Mouse (Mus musculus): ENCODE measurements around the gene Zdhhc16. TPM values are rescaled to one million over a fixed set of nuclear protein-coding genes. Genes with fewer than 3 reads are reported as not detected.

Zdhhc16 gene
- polyA plus RNA-seq (2016; fragmentation: Nextera tagmentation; extraction: Ambion mirVana) = 79.5 and 82.5 TPM in 2 replicates

GRCm38 (mm10) chr19:41933179-41934086, at the start of gene Zdhhc16, which contains the start of gene Exosc1:
TSS of gene Zdhhc16 (plus strand) at chr19:41933480.
TSS of gene Exosc1 (minus strand) at chr19:41933423.
- Histone ChIP-seq H3K4me3 (replicated peaks) (peak within 1 kb of the TSS; percentile 80), H3K27me3 (no peaks in the 10 kb centered on the region), H3K27ac (peak within 1 kb of the TSS; percentile 5), H3K9ac (peak within 1 kb of the TSS; percentile 72), H3K36me3 (replicated peaks) (peaks cover 34% of the 10 kb centered on the region), H3K9me3 (no peaks in the 10 kb centered on the region), H3K4me2 (peak within 1 kb of the TSS; percentile 92), H3K4me1 (peaks cover 19% of the 10 kb centered on the region)
- ATAC-seq (ENCODE audit: low FRiP score) = peak; percentile 100
- WGBS = under 1% methylated on average over 47 of the region's 47 CpGs

DNA sequence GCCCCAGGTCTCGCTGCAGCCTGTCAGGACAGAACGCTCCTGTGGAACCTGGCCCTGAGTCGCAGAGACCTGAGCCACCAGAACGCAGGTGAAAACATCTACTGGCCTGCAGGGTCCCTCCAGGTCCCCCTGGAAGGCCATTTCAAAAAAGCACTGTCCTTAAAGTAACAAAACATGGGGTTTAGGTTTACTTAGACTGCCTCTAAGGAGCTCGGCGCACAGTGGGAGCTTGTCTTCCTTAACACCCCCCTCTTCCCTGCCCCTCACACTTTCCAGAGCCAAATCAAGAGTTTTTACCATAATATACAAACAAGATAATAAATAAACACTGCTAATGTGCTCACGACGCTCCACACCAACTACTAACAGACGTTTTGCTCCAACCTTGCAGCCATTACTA, 49.4 kb upstream of the Zdhhc16 start:
- ATAC-seq (ENCODE audit: low FRiP score) = no peak
- H3K36me3 ChIP-seq (replicated peaks) = peaks cover 81% of the 10 kb centered on the region
- no peak overlapping the region for H3K4me2 ChIP-seq
- H3K4me3 ChIP-seq (replicated peaks) = no peak overlapping the region
- no peaks in the 10 kb centered on the region for H3K27me3 ChIP-seq
- 90% methylated on average over 9 of the region's 9 CpGs for whole genome bisulfite sequencing
- no peak overlapping the region for H3K9ac ChIP-seq
- no peak overlapping the region for H3K27ac ChIP-seq
- H3K9me3 ChIP-seq = no peaks in the 10 kb centered on the region
- H3K4me1 ChIP-seq = no peaks in the 10 kb centered on the region

DNA sequence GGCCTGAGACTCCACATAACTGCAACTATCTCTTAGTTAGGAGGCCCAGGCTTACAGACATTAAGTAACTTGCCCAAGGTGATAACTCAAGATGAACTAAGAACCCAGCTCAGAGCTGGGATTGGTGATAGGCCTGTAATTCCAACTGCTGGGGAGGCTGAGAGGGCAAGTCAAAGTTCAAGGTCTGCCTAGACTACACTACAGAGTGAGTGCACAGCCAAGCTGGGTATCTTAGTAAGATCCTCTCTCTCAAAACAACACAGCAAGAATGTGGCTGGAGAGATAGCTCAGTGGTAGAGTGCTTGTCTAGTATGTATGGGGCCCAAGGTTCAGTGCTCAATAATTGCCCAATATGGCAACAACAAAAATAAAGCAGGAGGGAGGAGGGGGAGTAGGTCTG, 45.1 kb upstream of the Zdhhc16 start:
- Histone ChIP-seq H3K27ac (no peak overlapping the region), H3K9me3 (no peaks in the 10 kb centered on the region), H3K4me2 (no peak overlapping the region), H3K27me3 (no peaks in the 10 kb centered on the region), H3K4me1 (no peaks in the 10 kb centered on the region), H3K36me3 (replicated peaks) (peaks cover 73% of the 10 kb centered on the region), H3K9ac (no peak overlapping the region), H3K4me3 (replicated peaks) (no peak overlapping the region)
- no peak for ATAC-seq (ENCODE audit: low FRiP score)

- Histone ChIP-seq H3K4me2 (peak overlapping the region; percentile 87), H3K9ac (peak overlapping the region; percentile 63), H3K27ac (no peak overlapping the region), H3K4me1 (peaks cover 17% of the 10 kb centered on the region), H3K27me3 (no peaks in the 10 kb centered on the region), H3K36me3 (replicated peaks) (peaks cover 9% of the 10 kb centered on the region), H3K4me3 (replicated peaks) (peak overlapping the region; percentile 72), H3K9me3 (no peaks in the 10 kb centered on the region)
- ATAC-seq (ENCODE audit: low FRiP score) = no peak
- 41% methylated on average over 7 of the region's 7 CpGs for WGBS
Observed at GRCm38 (mm10) chr19:41894959-41895358, 38.3 kb upstream of the Zdhhc16 start.

- peak within 1 kb of the TSS; percentile 63 for H3K9ac ChIP-seq
- peak within 1 kb of the TSS; percentile 87 for H3K4me2 ChIP-seq
- H3K4me3 ChIP-seq (replicated peaks) = peak within 1 kb of the TSS; percentile 72
- no peaks in the 10 kb centered on the region for H3K9me3 ChIP-seq
- peaks cover 4% of the 10 kb centered on the region; the same call in 1 of the 2 replicates for H3K36me3 ChIP-seq (replicated peaks)
- peaks cover 17% of the 10 kb centered on the region for H3K4me1 ChIP-seq
- H3K27ac ChIP-seq = 0 out of 2 replicates have a peak within 1 kb of the TSS, but pooled peaks have one; percentile 13
- H3K27me3 ChIP-seq = peaks cover 3% of the 10 kb centered on the region; the same call in 1 of the 2 replicates
- peak; percentile 95 for ATAC-seq (ENCODE audit: low FRiP score)
- 1% methylated on average over 46 of the region's 46 CpGs for WGBS
Observed at GRCm38 (mm10) chr19:41895460-41896318, 37.6 kb upstream of the Zdhhc16 start, which contains the start of gene Rrp12. TSS of gene Rrp12 (minus strand) at chr19:41896173.

DNA sequence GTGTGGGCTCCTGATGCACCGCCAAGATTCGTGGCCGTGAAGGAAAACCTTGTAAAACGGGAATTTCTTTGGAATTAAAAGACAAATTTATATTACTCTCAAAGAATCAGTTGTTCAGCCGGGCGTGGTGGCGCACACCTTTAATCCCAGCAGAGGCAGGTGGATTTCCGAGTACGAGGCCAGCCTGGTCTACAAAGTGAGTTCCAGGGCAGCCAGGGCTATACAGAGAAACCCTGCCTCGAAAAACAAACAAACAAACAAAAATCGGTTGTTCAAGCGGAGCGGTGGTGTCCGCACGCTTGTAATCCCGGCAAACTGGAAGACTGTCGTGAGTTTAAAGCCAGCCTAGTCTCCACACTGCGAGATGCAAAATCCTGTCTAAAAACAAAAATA, 37.0 kb upstream of the Zdhhc16 start:
- Histone ChIP-seq H3K9me3 (no peaks in the 10 kb centered on the region), H3K4me1 (peaks cover 17% of the 10 kb centered on the region), H3K9ac (peak overlapping the region; percentile 63), H3K27ac (0 out of 2 replicates have a peak overlapping the region, but pooled peaks have one; percentile 13), H3K4me3 (replicated peaks) (peak overlapping the region; percentile 72), H3K4me2 (peak overlapping the region; percentile 87), H3K36me3 (replicated peaks) (peaks cover 4% of the 10 kb centered on the region; the same call in 1 of the 2 replicates), H3K27me3 (peaks cover 3% of the 10 kb centered on the region; the same call in 1 of the 2 replicates)
- peak; percentile 39; the same call in 1 of the 2 replicates for ATAC-seq (ENCODE audit: low FRiP score)
- WGBS = 22% methylated on average over 18 of the region's 18 CpGs

GRCm38 (mm10) chr19:41898860-41899259, 34.4 kb upstream of the Zdhhc16 start:
- Histone ChIP-seq H3K9me3 (no peaks in the 10 kb centered on the region), H3K27me3 (peaks cover 6% of the 10 kb centered on the region; the same call in 1 of the 2 replicates), H3K4me3 (replicated peaks) (no peak overlapping the region), H3K4me1 (peaks cover 17% of the 10 kb centered on the region), H3K27ac (no peak overlapping the region), H3K36me3 (replicated peaks) (no peaks in the 10 kb centered on the region), H3K4me2 (no peak overlapping the region), H3K9ac (no peak overlapping the region)
- no peak for ATAC-seq (ENCODE audit: low FRiP score)
- WGBS = 46% methylated on average over 4 of the region's 4 CpGs

DNA sequence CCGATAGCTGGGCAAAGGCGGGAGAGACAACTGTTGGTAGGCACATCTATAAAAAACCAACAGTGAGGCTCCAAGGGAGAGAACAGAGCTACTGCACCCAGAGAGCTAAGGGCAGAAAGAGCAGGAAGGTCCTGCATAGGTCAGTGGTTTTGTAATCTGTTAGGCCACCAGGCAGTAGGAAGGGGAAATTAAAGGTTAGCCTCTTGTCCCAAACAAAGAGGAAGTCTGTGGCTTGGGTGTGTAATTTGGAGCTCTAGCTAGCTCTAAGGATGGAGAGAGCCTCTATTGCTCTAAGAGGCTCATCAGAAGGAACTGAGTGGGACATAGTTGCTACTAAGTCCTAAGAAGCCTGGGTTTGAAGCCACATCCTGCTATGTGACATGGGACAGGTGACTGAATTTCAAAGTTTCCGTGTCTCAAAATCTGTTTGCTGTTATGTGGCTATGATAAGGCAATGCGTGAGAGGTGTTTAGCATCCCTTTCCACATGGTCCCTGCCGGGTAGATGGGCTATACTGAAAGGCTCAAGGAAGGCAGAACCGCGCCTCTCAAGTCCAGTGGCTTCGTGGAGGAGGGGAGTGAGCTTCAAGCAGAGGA, 32.7 kb upstream of the Zdhhc16 start:
- no peaks in the 10 kb centered on the region for H3K36me3 ChIP-seq (replicated peaks)
- no peak for ATAC-seq (ENCODE audit: low FRiP score)
- H3K4me1 ChIP-seq = peaks cover 5% of the 10 kb centered on the region
- H3K9ac ChIP-seq = no peak overlapping the region
- WGBS = 91% methylated on average over 8 of the region's 8 CpGs
- H3K4me3 ChIP-seq (replicated peaks) = no peak overlapping the region
- H3K27ac ChIP-seq = no peak overlapping the region
- H3K4me2 ChIP-seq = no peak overlapping the region
- H3K27me3 ChIP-seq = peaks cover 6% of the 10 kb centered on the region; the same call in 1 of the 2 replicates
- H3K9me3 ChIP-seq = no peaks in the 10 kb centered on the region

DNA sequence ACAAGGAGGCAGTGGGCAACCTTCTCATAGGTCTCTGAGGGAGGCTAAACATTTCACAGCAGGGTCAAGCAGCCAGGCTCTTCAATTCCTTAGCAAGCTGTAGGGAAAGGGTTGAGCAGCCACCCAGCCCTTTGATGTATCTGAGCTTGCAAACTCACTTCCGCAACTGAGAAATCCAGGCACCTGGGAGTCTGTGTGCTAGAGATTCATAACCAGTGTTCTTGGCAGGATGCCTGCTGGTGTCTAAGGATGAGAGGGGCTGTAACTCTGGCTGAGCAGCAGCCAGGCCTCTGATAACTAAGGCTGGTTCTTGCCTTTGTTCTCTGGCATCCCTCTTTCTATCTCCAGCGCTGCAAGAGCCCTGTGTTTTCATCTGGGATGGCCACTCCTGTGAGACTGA, 31.6 kb upstream of the Zdhhc16 start:
- Histone ChIP-seq H3K4me3 (replicated peaks) (no peak overlapping the region), H3K27me3 (peaks cover 6% of the 10 kb centered on the region; the same call in 1 of the 2 replicates), H3K36me3 (replicated peaks) (no peaks in the 10 kb centered on the region), H3K4me2 (no peak overlapping the region), H3K9me3 (no peaks in the 10 kb centered on the region), H3K27ac (no peak overlapping the region; the same call in 1 of the 2 replicates), H3K9ac (no peak overlapping the region; the same call in 1 of the 2 replicates), H3K4me1 (no peaks in the 10 kb centered on the region)
- WGBS = 57% methylated on average over 2 of the region's 2 CpGs
- ATAC-seq (ENCODE audit: low FRiP score) = no peak

DNA sequence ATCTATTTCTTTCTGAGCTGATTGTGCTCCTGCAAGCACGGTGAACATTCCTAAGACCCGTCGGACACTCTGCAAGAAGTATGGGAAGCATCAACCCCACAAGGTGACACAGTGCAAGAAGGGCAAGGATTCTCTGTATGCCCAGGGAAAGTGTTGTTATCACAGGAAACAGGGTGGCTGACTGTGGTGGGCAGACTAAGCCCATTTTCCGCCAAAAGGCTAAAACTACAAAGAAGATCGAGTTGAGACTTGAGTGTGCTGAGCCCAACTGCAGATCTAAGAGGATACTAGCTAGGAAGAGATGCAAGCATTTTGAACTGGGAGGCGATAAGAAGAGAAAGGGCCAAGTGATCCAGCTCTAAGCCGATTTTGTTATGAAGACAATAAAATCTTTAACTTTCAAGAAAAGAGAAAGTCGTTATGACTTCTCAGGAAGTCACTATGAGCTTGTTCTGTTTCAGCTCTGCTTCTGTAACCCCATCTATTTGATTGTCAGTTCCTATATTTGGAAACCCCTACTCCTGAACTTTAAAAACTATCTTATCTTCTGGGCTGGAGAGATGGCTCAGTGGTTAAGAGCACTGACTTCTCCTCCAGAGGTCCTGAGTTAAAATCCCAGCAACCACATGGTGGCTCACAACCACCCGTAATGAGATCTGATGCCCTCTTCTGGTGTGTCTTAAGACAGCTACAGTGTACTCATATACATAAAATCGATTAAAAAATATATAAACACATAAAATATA, 30.3 kb upstream of the Zdhhc16 start:
- Histone ChIP-seq H3K27ac (no peak overlapping the region), H3K36me3 (replicated peaks) (no peaks in the 10 kb centered on the region), H3K4me2 (no peak overlapping the region), H3K9ac (no peak overlapping the region), H3K4me3 (replicated peaks) (no peak overlapping the region), H3K9me3 (no peaks in the 10 kb centered on the region), H3K27me3 (peaks cover 6% of the 10 kb centered on the region; the same call in 1 of the 2 replicates), H3K4me1 (no peaks in the 10 kb centered on the region)
- no peak for ATAC-seq (ENCODE audit: low FRiP score)
- 89% methylated on average over 10 of the region's 10 CpGs for WGBS

- Histone ChIP-seq H3K27ac (no peak overlapping the region), H3K4me1 (no peaks in the 10 kb centered on the region), H3K4me3 (replicated peaks) (no peak overlapping the region), H3K9me3 (no peaks in the 10 kb centered on the region), H3K27me3 (peaks cover 6% of the 10 kb centered on the region; the same call in 1 of the 2 replicates), H3K4me2 (no peak overlapping the region), H3K9ac (no peak overlapping the region), H3K36me3 (replicated peaks) (no peaks in the 10 kb centered on the region)
- whole genome bisulfite sequencing = 96% methylated on average over 2 of the region's 2 CpGs
- no peak for ATAC-seq (ENCODE audit: low FRiP score)
Observed at GRCm38 (mm10) chr19:41905246-41905645, 28.0 kb upstream of the Zdhhc16 start.

All from forebrain, embryonic 12.5 days (tissue).